ENCODE assay signal across 8 mouse cellular contexts in the genomic region with DNA sequence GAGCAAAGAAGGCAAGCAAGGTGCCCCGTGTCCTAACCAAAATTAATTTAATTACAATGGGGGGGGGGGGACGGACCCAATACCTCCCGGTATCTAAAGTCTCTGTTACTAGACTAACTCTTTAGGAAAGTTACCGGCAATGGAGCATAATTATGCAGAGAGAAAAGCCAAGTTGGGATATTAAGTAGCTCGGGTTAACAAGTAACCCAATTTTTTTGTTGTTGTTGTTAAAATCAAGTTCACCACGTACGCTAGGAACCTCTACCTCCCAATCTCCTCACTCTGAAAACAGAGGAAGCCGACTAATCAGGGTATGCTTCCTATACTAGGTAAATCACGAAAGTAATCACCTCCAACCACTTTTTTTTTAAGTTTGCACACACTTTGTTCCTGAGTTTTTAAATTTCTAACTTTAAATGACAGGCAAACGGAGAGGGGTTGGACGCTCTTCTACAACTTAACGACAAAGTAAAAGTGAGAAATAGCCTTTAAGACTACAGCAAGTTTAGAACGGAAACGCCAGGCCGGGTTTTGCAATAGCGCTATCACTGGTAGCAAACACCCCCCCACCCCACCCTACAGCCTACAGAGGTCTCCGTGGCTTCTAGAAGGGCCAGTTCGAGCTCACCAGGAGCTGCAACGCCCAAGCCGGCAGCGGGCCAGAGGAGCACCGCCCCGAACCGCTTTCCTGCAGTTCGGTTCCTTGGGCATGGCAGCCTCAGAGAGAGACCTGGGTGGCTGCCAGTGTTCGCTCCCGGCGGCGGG. TPM values are rescaled to one million over a fixed set of nuclear protein-coding genes. Genes with fewer than 3 reads are reported as not detected.
A peak's percentile ranks its signal among the peaks of the same experiment; 100 is the strongest.
DNase-seq lines count a peak whose midpoint lies in the region; ATAC-seq lines count a peak whose summit lies in the region.

No protein-coding gene starts in this region.

- no peak overlapping the region for H3K27ac ChIP-seq in embryonic facial prominence, embryonic 14.5 days (replicated peaks; ENCODE audit: low read depth, low read length)
- peak overlapping the region; percentile 25; the same call in 1 of the 2 replicates for H3K27ac ChIP-seq in limb, embryonic 10.5 days

- peak; percentile 34; the same call in 1 of the 2 replicates for ATAC-seq in embryonic facial prominence, embryonic 14.5 days (ENCODE audit: low read depth)
- ATAC-seq in megakaryocyte-erythroid progenitor cell, adult 5-6 weeks (replicated peaks; ENCODE audit: low FRiP score, low TSS enrichment, poor library complexity, severe bottlenecking) = peak; percentile 68

- 5% methylated on average over 25 of the region's 29 CpGs for WGBS in embryonic facial prominence, embryonic 14.5 days
- 2% methylated on average over 29 of the region's 29 CpGs for WGBS in limb, embryonic 10.5 days

- peak overlapping the region; percentile 47 for H3K9ac ChIP-seq in embryonic facial prominence, embryonic 14.5 days (ENCODE audit: low read depth, low read length)

- H3K4me3 ChIP-seq in embryonic facial prominence, embryonic 14.5 days (ENCODE audit: low read depth, low read length) = peak overlapping the region; percentile 49
- H3K4me3 ChIP-seq in limb, embryonic 10.5 days = peak overlapping the region; percentile 54

- peak; percentile 25 for DNase-seq in thymus, postnatal 4 days
- DNase-seq in thymus, postnatal 14 days = no peak
- peak; percentile 45 for DNase-seq in embryonic facial prominence, embryonic 14.5 days (ENCODE audit: low spot score)
- DNase-seq in heart, postnatal 4 days = peak; percentile 63
- DNase-seq in limb, embryonic 10.5 days (ENCODE audit: low spot score) = peak; percentile 51
- DNase-seq in urinary bladder, postnatal 14 days (ENCODE audit: low spot score) = peak; percentile 70
- no peak for DNase-seq in layer of hippocampus, adult 8-10 months (ENCODE audit: low spot score in 2 of 2)

- H3K9me3 ChIP-seq in embryonic facial prominence, embryonic 14.5 days (ENCODE audit: control insufficient read depth, low read length) = no peaks in the 10 kb centered on the region
- H3K9me3 ChIP-seq in limb, embryonic 10.5 days (replicated peaks) = no peaks in the 10 kb centered on the region

- peaks cover 6% of the 10 kb centered on the region for H3K4me1 ChIP-seq in embryonic facial prominence, embryonic 14.5 days (ENCODE audit: control insufficient read depth, insufficient read depth, low read length)
- peaks cover 20% of the 10 kb centered on the region for H3K4me1 ChIP-seq in limb, embryonic 10.5 days

- no peaks in the 10 kb centered on the region for H3K36me3 ChIP-seq in embryonic facial prominence, embryonic 14.5 days (ENCODE audit: control insufficient read depth, insufficient read depth, low read length)
- H3K36me3 ChIP-seq in limb, embryonic 10.5 days = no peaks in the 10 kb centered on the region

- H3K27me3 ChIP-seq in embryonic facial prominence, embryonic 14.5 days (replicated peaks; ENCODE audit: control insufficient read depth, insufficient read depth, low read length) = peaks cover 43% of the 10 kb centered on the region
- peaks cover 62% of the 10 kb centered on the region for H3K27me3 ChIP-seq in limb, embryonic 10.5 days (ENCODE audit: low read depth, poor library complexity, severe bottlenecking)

- H3K4me2 ChIP-seq in embryonic facial prominence, embryonic 14.5 days (ENCODE audit: low read depth, low read length) = peak overlapping the region; percentile 89

RNA-seq across cellular contexts. Expression of a gene that starts 1.2 kb away (rescaled TPM):
- polyA plus RNA-seq in embryonic facial prominence, embryonic 14.5 days (2014; fragmentation: Nextera tagmentation; extraction: Ambion mirVana) = 4.4 and 5.5 TPM in 2 replicates
- total RNA-seq in heart, postnatal 4 days (2021) = 1 to 10 TPM; 2.5 to 2.7 TPM
- not detected in 2 replicates for polyA plus RNA-seq in limb, embryonic 10.5 days (2016; fragmentation: Nextera tagmentation; extraction: Ambion mirVana)
- 0.66 TPM in 1 of 2 replicates, not detected in the other for total RNA-seq in megakaryocyte-erythroid progenitor cell, adult 5-6 weeks (2014; fragmentation: Nextera tagmentation)
- total RNA-seq in megakaryocyte-erythroid progenitor cell, adult 5-6 weeks (2017) = 0.47 TPM in 1 of 2 replicates, not detected in the other
- total RNA-seq in layer of hippocampus, adult 8-10 months (2022) = under 1 TPM in 3 of 4 experiments, not detected in 1; 0.26 to 0.32 (median 0.29) TPM

RNA-seq across cellular contexts. Expression of a gene that starts 45.3 kb away (rescaled TPM):
- polyA plus RNA-seq in embryonic facial prominence, embryonic 14.5 days (2014; fragmentation: Nextera tagmentation; extraction: Ambion mirVana) = 1.5 and 2.9 TPM in 2 replicates
- not detected for total RNA-seq in heart, postnatal 4 days (2021)
- not detected in 2 replicates for polyA plus RNA-seq in limb, embryonic 10.5 days (2016; fragmentation: Nextera tagmentation; extraction: Ambion mirVana)
- total RNA-seq in megakaryocyte-erythroid progenitor cell, adult 5-6 weeks (2014; fragmentation: Nextera tagmentation) = not detected in 2 replicates
- total RNA-seq in megakaryocyte-erythroid progenitor cell, adult 5-6 weeks (2017) = not detected in 2 replicates
- not detected for total RNA-seq in layer of hippocampus, adult 8-10 months (2022)

Comparison
In these comparisons a context has a peak if more than half of its experiments do, and no peak if none do; other contexts are left out.
1. DNase-seq: peak in thymus, postnatal 4 days (single experiment), embryonic facial prominence, embryonic 14.5 days (single experiment), heart, postnatal 4 days (single experiment), limb, embryonic 10.5 days (single experiment) and urinary bladder, postnatal 14 days (single experiment); none in thymus, postnatal 14 days (single experiment) and layer of hippocampus, adult 8-10 months (0 of 2).